Mouse (Mus musculus) intestine, embryonic 14.5 days (tissue): ENCODE results near the gene Tarsl2. TPM values are rescaled to one million over a fixed set of nuclear protein-coding genes. Genes with fewer than 3 reads are reported as not detected.

Experiments used
- ATAC-seq: fragments of 200-750 bp; cut with Nextera tagmentation; replicated peaks from 2 replicates; pipeline ENCODE4 v1.8.0; 2017; ENCODE audit warnings: low read depth, moderate number of reproducible peaks, moderate TSS enrichment, moderate library complexity; ENCODE audit not compliant: low FRiP score, low TSS enrichment
- DNase-seq: peaks from one replicate; pipeline ENCODE4 v3.0.0-alpha.2; 2018; ENCODE audit warnings: low spot score
- H3K27ac ChIP-seq: fragments of 300-500 bp; sonication (generic); 2 replicates; pipeline ENCODE4 v1.5.1; 2014; ENCODE audit warnings: low read depth, mild to moderate bottlenecking, control low read depth
- H3K27me3 ChIP-seq: fragments of 300-500 bp; sonication (generic); replicated peaks from 2 replicates; pipeline ENCODE4 v1.6.1; 2014; ENCODE audit warnings: low read length, control low read depth; ENCODE audit not compliant: control insufficient read depth, insufficient read depth
- H3K36me3 ChIP-seq: fragments of 300-500 bp; sonication (generic); 2 replicates; pipeline ENCODE4 v1.6.1; 2014; ENCODE audit warnings: low read length, control low read depth; ENCODE audit not compliant: control insufficient read depth, insufficient read depth
- H3K4me1 ChIP-seq: fragments of 300-500 bp; sonication (generic); replicated peaks from 2 replicates; pipeline ENCODE4 v1.6.1; 2014; ENCODE audit warnings: low read length, control low read depth, mixed read lengths; ENCODE audit not compliant: control insufficient read depth, insufficient read depth
- H3K4me2 ChIP-seq: fragments of 300-500 bp; sonication (generic); 2 replicates; pipeline ENCODE4 v1.6.1; 2014; ENCODE audit warnings: low read length
- H3K4me3 ChIP-seq: fragments of 300-500 bp; sonication (generic); 2 replicates; pipeline ENCODE4 v1.5.1; 2014; ENCODE audit warnings: low read depth, low read length, control low read depth, mixed read lengths
- H3K9ac ChIP-seq: fragments of 300-500 bp; sonication (generic); 2 replicates; pipeline ENCODE4 v1.6.1; 2014; ENCODE audit warnings: mild to moderate bottlenecking, low read length
- H3K9me3 ChIP-seq: fragments of 300-500 bp; sonication (generic); 2 replicates; pipeline ENCODE4 v1.6.1; 2016; ENCODE audit warnings: low read length, control low read depth; ENCODE audit not compliant: control insufficient read depth
- WGBS: fragments of 180-500 bp; shearing (Covaris S2); extraction: QIAGEN DNeasy Blood & Tissue Kit; methylation state at CpG from one replicate; pipeline ENCODE4 v1.1.7; 2014; 5-methylcytosine and 5-hydroxymethylcytosine counted together
- polyA plus RNA-seq: library from polyadenylated mRNA; unstranded; fragments of >200 nt; fragmentation: Nextera tagmentation; extraction: Ambion mirVana; gene quantifications from 2 replicates; pipeline ENCODE4 v1.2.1, GENCODE M21; 2014

Tarsl2 gene
- polyA plus RNA-seq, 1 experiment from 2014 or later: 8.5 TPM

DNA sequence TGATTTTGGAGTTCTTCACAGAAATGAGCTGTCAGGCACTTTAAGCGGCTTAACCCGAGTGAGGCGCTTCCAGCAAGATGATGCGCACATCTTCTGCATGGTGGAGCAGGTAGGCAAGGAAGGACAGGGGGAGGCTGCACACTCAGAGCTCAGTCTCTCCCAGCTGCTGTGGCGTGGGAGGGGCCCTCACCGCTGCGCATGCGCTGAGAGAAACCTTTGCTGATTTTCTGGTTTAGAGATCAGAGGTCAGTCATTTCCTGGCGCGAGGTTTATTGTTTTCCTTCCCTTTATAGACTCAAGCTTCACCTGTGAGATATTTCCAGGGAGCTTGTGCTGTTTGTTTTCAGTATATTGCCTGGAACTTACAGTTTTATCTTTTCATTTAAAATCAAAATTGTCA lies 33.4 kb downstream of the Tarsl2 start:
- Histone ChIP-seq H3K36me3 (no peaks in the 10 kb centered on the region), H3K4me1 (no peaks in the 10 kb centered on the region), H3K27ac (no peak overlapping the region), H3K9me3 (no peaks in the 10 kb centered on the region), H3K9ac (no peak overlapping the region), H3K4me2 (no peak overlapping the region), H3K4me3 (no peak overlapping the region), H3K27me3 (no peaks in the 10 kb centered on the region)
- ATAC-seq (no peak), DNase-seq (no peak)
- 68% methylated on average over 10 of the region's 10 CpGs for WGBS

DNA sequence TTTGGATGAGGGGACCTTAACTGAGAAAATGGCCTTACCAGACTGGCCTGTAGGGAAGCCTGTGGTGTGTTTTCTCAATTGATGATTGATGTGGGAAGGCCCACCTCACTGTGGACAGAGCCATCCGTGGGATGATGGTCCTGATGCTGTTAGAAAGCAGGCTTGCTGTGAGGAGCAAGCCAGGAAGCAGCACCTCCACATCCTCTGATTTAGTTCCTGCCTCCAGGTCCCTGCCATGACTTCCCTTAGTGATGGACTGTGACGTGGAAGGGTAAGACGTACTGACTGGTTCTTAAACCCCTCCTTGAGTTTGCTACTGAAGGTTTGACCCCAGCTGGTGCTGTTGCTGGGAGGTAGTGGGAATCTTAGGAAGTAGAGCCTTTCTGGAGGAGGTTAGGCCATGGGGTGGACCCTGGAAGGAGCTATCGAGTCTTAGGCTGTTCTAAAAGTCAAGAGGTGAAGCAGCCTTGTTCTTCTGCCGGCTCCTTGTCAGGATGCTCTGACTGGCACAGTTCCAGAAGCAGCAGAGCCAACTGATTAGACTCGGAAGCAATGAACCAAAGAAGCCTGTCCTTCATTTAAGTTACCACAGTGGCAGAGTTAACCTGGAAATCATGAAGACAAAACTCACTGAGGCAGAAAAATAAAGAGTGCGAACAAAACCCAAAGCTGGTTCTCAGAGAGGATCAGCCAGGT lies 34.4 kb downstream of the Tarsl2 start:
- H3K9me3 ChIP-seq: no peaks in the 10 kb centered on the region
- no peak for DNase-seq
- H3K4me1 ChIP-seq: no peaks in the 10 kb centered on the region
- H3K4me2 ChIP-seq: no peak overlapping the region
- no peak overlapping the region for H3K9ac ChIP-seq
- no peak overlapping the region for H3K27ac ChIP-seq
- no peak for ATAC-seq
- H3K4me3 ChIP-seq: no peak overlapping the region
- 77% methylated on average over 7 of the region's 7 CpGs for WGBS
- no peaks in the 10 kb centered on the region for H3K27me3 ChIP-seq
- no peaks in the 10 kb centered on the region for H3K36me3 ChIP-seq

DNA sequence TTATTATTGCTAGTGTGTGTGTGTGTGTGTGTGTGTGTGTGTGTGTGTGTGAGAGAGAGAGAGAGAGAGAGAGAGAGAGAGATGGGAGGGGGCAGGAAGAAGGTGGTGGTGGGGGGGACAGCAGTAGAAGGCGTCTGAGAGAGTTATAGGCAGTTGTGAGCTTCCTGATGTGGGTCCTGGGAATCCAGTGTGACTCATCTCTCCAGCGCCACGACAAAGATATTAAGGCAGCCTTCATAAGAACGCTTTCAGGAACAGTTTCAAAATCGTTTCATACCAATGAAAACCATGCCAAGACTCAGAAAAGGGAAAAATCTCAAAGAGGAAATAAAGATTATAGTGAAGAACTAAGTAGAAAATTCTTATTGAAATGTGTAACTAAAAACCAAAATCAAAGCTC lies 36.5 kb downstream of the Tarsl2 start:
- Histone ChIP-seq H3K27ac (no peak overlapping the region), H3K36me3 (no peaks in the 10 kb centered on the region), H3K27me3 (no peaks in the 10 kb centered on the region), H3K4me2 (no peak overlapping the region), H3K9ac (no peak overlapping the region), H3K9me3 (no peaks in the 10 kb centered on the region), H3K4me3 (no peak overlapping the region), H3K4me1 (no peaks in the 10 kb centered on the region)
- ATAC-seq (no peak), DNase-seq (no peak)
- WGBS: 58% methylated on average over 5 of the region's 5 CpGs

DNA sequence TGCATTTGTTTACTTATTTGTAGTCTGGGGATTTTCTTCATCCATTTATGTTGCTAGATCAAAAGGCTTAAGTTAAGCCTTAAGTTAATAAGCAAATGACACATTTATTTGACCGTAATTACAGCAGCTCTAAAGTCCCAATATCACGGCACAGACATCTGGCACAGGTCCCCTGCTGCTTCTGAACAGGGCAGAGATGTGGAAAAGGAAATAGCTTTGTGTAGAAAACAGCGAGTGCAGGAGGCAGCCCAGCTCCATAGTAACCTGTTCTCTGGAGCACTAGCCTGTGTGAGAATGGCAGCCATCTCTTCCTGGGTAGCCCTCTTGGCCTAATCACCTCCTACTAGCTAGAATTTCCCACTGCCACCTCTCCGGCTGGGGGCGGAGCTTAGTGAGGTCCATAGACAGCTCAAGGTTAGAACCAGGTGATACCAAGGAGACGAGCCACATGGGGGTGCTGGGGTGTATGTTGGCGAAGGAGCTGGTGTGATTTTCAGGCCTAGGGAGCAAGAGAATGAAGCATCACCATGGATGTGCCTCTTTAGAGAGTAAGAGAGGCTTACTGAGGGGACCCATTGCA lies 39.6 kb downstream of the Tarsl2 start:
- Histone ChIP-seq H3K27ac (no peak overlapping the region), H3K9ac (no peak overlapping the region), H3K4me3 (no peak overlapping the region), H3K9me3 (no peaks in the 10 kb centered on the region), H3K4me1 (no peaks in the 10 kb centered on the region), H3K36me3 (no peaks in the 10 kb centered on the region), H3K27me3 (no peaks in the 10 kb centered on the region), H3K4me2 (no peak overlapping the region)
- WGBS: 60% methylated on average over 7 of the region's 7 CpGs
- DNase-seq: no peak
- ATAC-seq: no peak

DNA sequence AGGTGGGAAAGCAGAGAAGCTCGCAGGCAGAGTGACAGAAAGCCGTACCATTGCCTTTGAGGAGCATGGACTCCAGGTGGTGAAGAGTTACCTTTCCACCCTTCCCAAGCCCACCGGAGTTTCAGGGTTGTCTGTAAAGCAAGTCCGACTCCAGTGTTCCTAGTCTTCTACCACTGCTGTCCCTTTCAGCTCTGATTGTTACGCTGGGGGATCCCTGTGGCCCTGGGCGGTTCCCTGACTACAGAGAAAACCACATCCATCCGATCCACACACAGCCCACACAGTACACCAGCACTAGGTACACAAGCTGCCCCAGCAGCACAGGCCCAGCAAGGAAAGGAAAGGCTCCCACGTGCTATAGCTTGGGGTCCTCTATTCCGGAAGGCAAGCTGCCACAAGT lies 42.0 kb downstream of the Tarsl2 start:
- Histone ChIP-seq H3K4me3 (no peak overlapping the region), H3K4me2 (no peak overlapping the region), H3K36me3 (no peaks in the 10 kb centered on the region), H3K4me1 (no peaks in the 10 kb centered on the region), H3K9me3 (no peaks in the 10 kb centered on the region), H3K27me3 (no peaks in the 10 kb centered on the region), H3K9ac (no peak overlapping the region), H3K27ac (no peak overlapping the region)
- WGBS: 95% methylated on average over 9 of the region's 9 CpGs
- no peak for DNase-seq
- no peak for ATAC-seq

DNA sequence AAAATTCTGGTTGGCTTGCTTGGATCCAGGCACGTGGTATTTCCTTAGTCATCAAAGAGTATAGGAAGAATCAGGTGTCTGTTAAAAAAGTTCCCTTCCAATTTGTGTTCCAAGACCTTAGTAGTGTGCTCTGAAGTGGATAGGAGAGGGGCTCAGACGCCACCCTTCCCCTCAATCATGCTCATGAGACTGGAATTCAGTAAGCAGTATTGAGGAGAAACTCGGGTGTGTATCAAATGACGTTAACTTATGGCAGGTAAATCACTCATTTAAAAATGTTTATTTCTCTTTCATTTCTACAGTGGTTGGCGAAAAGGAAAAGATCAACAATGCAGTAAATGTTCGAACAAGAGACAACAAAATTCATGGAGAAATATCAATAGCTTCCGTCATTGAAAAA lies 46.2 kb downstream of the Tarsl2 start, which contains the start of gene Tm2d3:
Tm2d3 (plus strand) TSS at position 301 of the 400 bp plus-strand sequence.
- WGBS: 85% methylated on average over 7 of the region's 7 CpGs
- no peak for ATAC-seq
- no peak for DNase-seq

DNA sequence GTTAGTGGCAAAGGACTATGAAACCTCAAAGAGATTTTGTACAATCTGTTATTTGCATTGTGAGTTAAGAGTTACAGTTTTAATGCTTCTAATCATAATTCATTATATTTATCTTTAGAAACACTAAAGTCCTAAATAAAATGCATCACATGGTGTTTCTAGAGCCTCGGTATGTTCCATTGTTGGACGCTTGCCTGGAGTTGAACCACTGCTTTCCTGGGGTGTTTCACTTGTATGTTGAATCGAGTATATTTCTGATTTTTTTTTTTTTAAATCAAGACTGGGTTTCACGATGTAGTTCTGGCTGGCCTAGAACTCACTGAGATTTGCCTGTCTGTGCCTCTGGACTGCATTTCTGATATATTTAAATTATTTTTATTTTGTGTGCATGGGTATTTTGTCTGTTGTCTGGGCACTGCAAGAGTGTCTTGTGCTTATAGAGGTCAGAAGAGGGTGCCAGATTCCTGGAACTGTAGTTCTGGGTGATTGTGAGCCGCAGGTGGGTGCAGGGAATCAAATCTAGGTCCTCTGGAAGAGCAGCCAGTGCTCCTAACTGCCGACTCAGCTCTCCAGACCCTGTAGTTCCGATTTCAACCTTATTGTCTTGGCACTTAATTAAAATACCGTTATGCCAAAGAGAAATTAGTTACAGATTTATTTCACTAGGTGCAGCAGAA lies 47.4 kb downstream of the Tarsl2 start:
- Histone ChIP-seq H3K9ac (no peak overlapping the region), H3K36me3 (peaks cover 15% of the 10 kb centered on the region), H3K9me3 (no peaks in the 10 kb centered on the region), H3K4me2 (no peak overlapping the region), H3K27me3 (no peaks in the 10 kb centered on the region), H3K4me3 (no peak overlapping the region), H3K4me1 (peaks cover 9% of the 10 kb centered on the region), H3K27ac (no peak overlapping the region)
- no peak for ATAC-seq
- WGBS: 85% methylated on average over 8 of the region's 8 CpGs
- DNase-seq: no peak

More for the DNA sequence above, 46.2 kb downstream of the Tarsl2 start, which contains the start of gene Tm2d3:
- H3K9ac ChIP-seq: no peak within 1 kb of the TSS
- H3K27ac ChIP-seq: no peak within 1 kb of the TSS
- H3K9me3 ChIP-seq: no peaks in the 10 kb centered on the region
- peaks cover 5% of the 10 kb centered on the region for H3K36me3 ChIP-seq
- H3K4me3 ChIP-seq: no peak within 1 kb of the TSS
- no peaks in the 10 kb centered on the region for H3K27me3 ChIP-seq
- no peak within 1 kb of the TSS for H3K4me2 ChIP-seq
- H3K4me1 ChIP-seq: peaks cover 9% of the 10 kb centered on the region

DNA sequence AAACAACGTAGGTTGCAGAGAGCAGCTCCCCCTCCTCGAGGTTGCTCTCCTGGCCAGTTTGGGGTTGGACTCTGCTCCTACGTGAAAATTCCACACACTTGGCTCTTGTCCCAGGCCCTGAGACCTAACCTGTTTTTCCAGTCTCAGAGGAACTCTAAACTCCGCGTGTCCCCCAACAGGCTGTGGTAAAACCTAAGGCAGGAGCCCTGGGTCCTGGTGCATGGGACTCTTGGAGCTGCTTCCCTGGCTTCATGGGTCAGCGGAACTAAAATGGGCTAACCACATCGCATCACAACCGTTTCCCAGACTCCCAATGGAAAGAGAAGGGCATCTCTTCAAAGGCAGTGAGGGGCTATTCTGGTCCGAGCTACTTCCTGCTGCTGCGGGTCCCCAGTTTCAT lies 48.2 kb downstream of the Tarsl2 start:
- Histone ChIP-seq H3K4me2 (peak overlapping the region; percentile 86), H3K4me1 (peaks cover 9% of the 10 kb centered on the region), H3K9ac (peak overlapping the region; percentile 79), H3K36me3 (peaks cover 23% of the 10 kb centered on the region), H3K27me3 (no peaks in the 10 kb centered on the region), H3K27ac (0 out of 2 replicates have a peak overlapping the region, but pooled peaks have one; percentile 45), H3K4me3 (peak overlapping the region; percentile 75), H3K9me3 (no peaks in the 10 kb centered on the region)
- 2% methylated on average over 10 of the region's 10 CpGs for WGBS
- DNase-seq: no peak
- peak; percentile 59 for ATAC-seq
